Mouse (Mus musculus) spleen, adult 2 months (tissue): ENCODE results near the gene Sh2d5. TPM values are rescaled to one million over a fixed set of nuclear protein-coding genes. Genes with fewer than 3 reads are reported as not detected.

Experiments used
- DNase-seq, 2 experiments: peaks; one replicate each; pipeline versions ENCODE4 v3.0.0 to v3.0.0-alpha.2; 2012 to 2021; ENCODE audit warnings: low spot score in 2 of 2, low read depth in 1 of 2
- H3K27ac ChIP-seq: fragments of 200-500 bp; 2 replicates; pipeline ENCODE4 v1.5.1; 2012; ENCODE audit warnings: low read length, inconsistent platforms; ENCODE audit not compliant: insufficient read depth
- H3K27me3 ChIP-seq: fragments of 200-500 bp; 2 replicates; pipeline ENCODE4 v1.6.1; 2012; ENCODE audit warnings: mild to moderate bottlenecking, moderate library complexity, low read length, inconsistent platforms; ENCODE audit not compliant: control insufficient read depth, insufficient read depth
- H3K36me3 ChIP-seq: fragments of 200-500 bp; 2 replicates; pipeline ENCODE4 v1.6.1; 2012; ENCODE audit warnings: mild to moderate bottlenecking, low read length, inconsistent platforms; ENCODE audit not compliant: control insufficient read depth, insufficient read depth
- H3K4me1 ChIP-seq: fragments of 200-500 bp; 2 replicates; pipeline ENCODE4 v1.6.1; 2011; ENCODE audit warnings: inconsistent platforms; ENCODE audit not compliant: control insufficient read depth, insufficient read depth, insufficient read length
- H3K4me3 ChIP-seq: fragments of 200-500 bp; 2 replicates; pipeline ENCODE4 v1.5.1; 2011; ENCODE audit warnings: mild to moderate bottlenecking, inconsistent platforms; ENCODE audit not compliant: insufficient read depth, insufficient read length; ENCODE audit errors: extremely low read depth
- CTCF ChIP-seq: fragments of 200-500 bp; IDR thresholded peaks from 2 replicates; pipeline ENCODE4 v1.5.1; 2011; ENCODE audit warnings: mild to moderate bottlenecking, inconsistent platforms; ENCODE audit not compliant: insufficient read depth, insufficient read length, insufficient replicate concordance; ENCODE audit errors: extremely low read depth
- POLR2A ChIP-seq: fragments of 200-500 bp; IDR thresholded peaks from 2 replicates; pipeline ENCODE4 v1.6.1; 2011; ENCODE audit warnings: low read depth, low read length, inconsistent platforms
- WGBS: fragments of 180-500 bp; shearing (Covaris S2); methylation state at CpG from one replicate; pipeline ENCODE4 v1.1.7; 2018; 5-methylcytosine and 5-hydroxymethylcytosine counted together
- polyA plus RNA-seq: library from polyadenylated mRNA; depleted of rRNA; stranded (reverse); fragments of >200 nt; gene quantifications from 2 replicates; pipeline ENCODE4 v1.2.3, GENCODE M21; 2012; rRNA removed

The Sh2d5 gene
- polyA plus RNA-seq, 1 experiment: 1.4 TPM

DNA sequence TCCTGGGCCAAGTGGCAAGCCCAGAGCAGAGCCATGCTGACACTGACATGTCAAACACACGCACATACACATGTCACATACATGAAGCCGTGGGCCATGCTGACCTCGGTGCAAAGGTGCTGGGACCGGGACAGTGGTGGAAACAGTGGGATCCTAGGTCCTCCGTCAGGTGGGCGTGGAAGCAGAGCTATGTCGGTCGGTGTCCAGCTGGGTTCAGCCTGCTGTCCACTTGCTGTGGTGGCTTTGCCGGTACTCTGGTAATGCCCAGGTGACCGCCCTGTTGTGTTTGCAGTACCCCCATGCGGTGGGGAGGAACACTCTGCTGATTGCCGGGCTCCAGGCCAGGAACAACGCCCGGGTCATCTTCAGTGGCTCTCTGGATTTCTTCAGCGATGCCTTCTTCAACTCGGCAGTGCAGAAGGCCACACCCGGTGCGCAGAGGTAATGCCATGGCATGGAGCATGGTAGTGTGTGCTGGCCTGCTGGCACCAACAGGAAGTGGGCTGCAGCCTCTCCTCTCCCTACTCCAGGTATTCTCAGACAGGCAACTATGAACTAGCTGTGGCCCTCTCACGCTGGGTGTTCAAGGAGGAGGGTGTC lies 60.2 kb downstream of the Sh2d5 start:
- no peak for TF ChIP-seq POLR2A
- TF ChIP-seq CTCF: no peak
- Histone ChIP-seq H3K27ac (no peak overlapping the region), H3K4me3 (no peak overlapping the region), H3K4me1 (peaks cover 4% of the 10 kb centered on the region; the same call in 1 of the 2 replicates), H3K27me3 (no peaks in the 10 kb centered on the region), H3K36me3 (peaks cover 33% of the 10 kb centered on the region)
- 94% methylated on average over 19 of the region's 19 CpGs for WGBS
- no peak for DNase-seq

Other genes starting within 250 kb of the Sh2d5 start
- gene Hp1bp3, start 34.1 kb upstream of the Sh2d5 start, polyA plus RNA-seq: 33.5 and 34.2 TPM in 2 replicates
- 0.28 and 0.38 TPM in 2 replicates for gene Kif17, start within 50 bp of the Sh2d5 start, polyA plus RNA-seq
- gene Ddost, start 54.3 kb downstream of the Sh2d5 start, polyA plus RNA-seq: 106 and 138 TPM in 2 replicates
- 48.1 and 52.7 TPM in 2 replicates for gene Pink1, start 75.9 kb downstream of the Sh2d5 start, polyA plus RNA-seq
- 0.33 TPM in 1 of 2 replicates, not detected in the other for gene Cda, start 117.6 kb downstream of the Sh2d5 start, polyA plus RNA-seq
- 0.06 and 0.13 TPM in 2 replicates for gene Fam43b, start 146.1 kb downstream of the Sh2d5 start, polyA plus RNA-seq
- 7.8 and 8.7 TPM in 2 replicates for gene Mul1, start 184.3 kb downstream of the Sh2d5 start, polyA plus RNA-seq
- gene Camk2n1, start 203.9 kb downstream of the Sh2d5 start, polyA plus RNA-seq: 9.2 and 14.4 TPM in 2 replicates